ENCODE assay signal across 13 mouse cellular contexts in the genomic region with DNA sequence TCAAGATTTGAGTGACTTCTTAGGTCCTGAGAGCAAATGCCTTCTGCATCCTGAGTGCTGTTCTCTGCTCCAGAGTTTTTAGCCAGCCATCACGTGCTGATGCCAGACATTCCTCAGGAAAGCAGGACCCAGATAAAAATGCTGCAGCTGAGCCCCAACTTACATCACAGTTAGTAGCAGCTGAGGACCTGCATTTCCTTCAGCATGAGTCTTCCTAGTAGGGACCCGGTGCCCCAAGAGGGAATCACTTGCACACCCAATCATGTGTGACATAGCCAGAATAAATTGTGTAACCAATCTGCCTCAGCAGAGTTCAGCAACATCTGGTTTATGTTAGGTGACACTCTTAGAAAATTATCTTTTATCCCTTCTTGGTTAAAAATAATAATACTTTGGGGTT. TPM values are rescaled to one million over a fixed set of nuclear protein-coding genes. Genes with fewer than 3 reads are reported as not detected.
DNase-seq lines count a peak whose midpoint lies in the region; ATAC-seq and TF ChIP-seq lines count a peak whose summit lies in the region.
"Had no signal": no experiment of that assay in that cellular context is flagged by ENCODE, and none has a peak within 500 bp of the region (broad histone marks: within the 10 kb centered on the region; RNA-seq: fewer than 3 reads in every experiment).

No protein-coding gene starts in this region.

- no peaks in the 10 kb centered on the region for H3K4me1 ChIP-seq in embryonic facial prominence, embryonic 14.5 days (ENCODE audit: control insufficient read depth, insufficient read depth, low read length)
- no peaks in the 10 kb centered on the region for H3K4me1 ChIP-seq in kidney, embryonic 16.5 days (ENCODE audit: insufficient read depth, low read length)

- no peak overlapping the region for H3K9ac ChIP-seq in embryonic facial prominence, embryonic 14.5 days (ENCODE audit: low read depth, low read length)
- H3K9ac ChIP-seq in kidney, embryonic 16.5 days (replicated peaks; ENCODE audit: low read length) = no peak overlapping the region
- H3K9ac ChIP-seq: embryonic facial prominence, embryonic 13.5 days; hindbrain, embryonic 15.5 days had no signal

- H3K27ac ChIP-seq in gastrocnemius, adult 2 months = no peak overlapping the region
- no peak overlapping the region for H3K27ac ChIP-seq in embryonic facial prominence, embryonic 14.5 days (replicated peaks; ENCODE audit: low read depth, low read length)
- no peak overlapping the region for H3K27ac ChIP-seq in kidney, embryonic 16.5 days (ENCODE audit: low read length)
- H3K27ac ChIP-seq: embryonic facial prominence, embryonic 13.5 days had no signal

- H3K27me3 ChIP-seq in embryonic facial prominence, embryonic 14.5 days (replicated peaks; ENCODE audit: control insufficient read depth, insufficient read depth, low read length) = no peaks in the 10 kb centered on the region
- no peaks in the 10 kb centered on the region for H3K27me3 ChIP-seq in kidney, embryonic 16.5 days (ENCODE audit: insufficient read depth, low read length)
- H3K27me3 ChIP-seq: embryonic facial prominence, embryonic 13.5 days; hindbrain, embryonic 15.5 days had no signal

- no peaks in the 10 kb centered on the region for H3K36me3 ChIP-seq in embryonic facial prominence, embryonic 14.5 days (ENCODE audit: control insufficient read depth, insufficient read depth, low read length)
- no peaks in the 10 kb centered on the region for H3K36me3 ChIP-seq in kidney, embryonic 16.5 days (ENCODE audit: insufficient read depth, low read length)
- H3K36me3 ChIP-seq: embryonic facial prominence, embryonic 13.5 days; G1E; hindbrain, embryonic 15.5 days had no signal

- H3K9me3 ChIP-seq in embryonic facial prominence, embryonic 14.5 days (ENCODE audit: control insufficient read depth, low read length) = no peaks in the 10 kb centered on the region
- H3K9me3 ChIP-seq in kidney, embryonic 16.5 days (ENCODE audit: low read length) = no peaks in the 10 kb centered on the region
- H3K9me3 ChIP-seq: embryonic facial prominence, embryonic 13.5 days; G1E; hindbrain, embryonic 15.5 days had no signal

- DNase-seq in gastrocnemius, adult 2 months = peak; percentile 19
- DNase-seq in gastrocnemius, postnatal 10 days = no peak
- peak; percentile 49 for DNase-seq in embryonic facial prominence, embryonic 14.5 days (ENCODE audit: low spot score)
- DNase-seq in heart, postnatal 36 days = peak; percentile 14 to 25
- peak; percentile 7 to 60 for DNase-seq in lung, postnatal 4 days
- DNase-seq in cerebellum, postnatal 4 days (ENCODE audit: low spot score in 2 of 2) = no peak
- DNase-seq in right cerebral cortex, postnatal 4 days = no peak
- DNase-seq: left cerebral cortex, postnatal 4 days had no signal

- no peak overlapping the region for H3K4me3 ChIP-seq in gastrocnemius, adult 2 months
- H3K4me3 ChIP-seq in embryonic facial prominence, embryonic 14.5 days (ENCODE audit: low read depth, low read length) = no peak overlapping the region
- no peak overlapping the region for H3K4me3 ChIP-seq in kidney, embryonic 16.5 days (ENCODE audit: low read length)
- H3K4me3 ChIP-seq: embryonic facial prominence, embryonic 13.5 days; hindbrain, embryonic 15.5 days had no signal

- ATAC-seq in embryonic facial prominence, embryonic 14.5 days (ENCODE audit: low read depth) = no peak
- no peak for ATAC-seq in kidney, embryonic 16.5 days (ENCODE audit: low FRiP score, low TSS enrichment)

- H3K4me2 ChIP-seq in embryonic facial prominence, embryonic 14.5 days (ENCODE audit: low read depth, low read length) = no peak overlapping the region
- no peak overlapping the region for H3K4me2 ChIP-seq in kidney, embryonic 16.5 days (replicated peaks; ENCODE audit: low read depth, low read length)
- H3K4me2 ChIP-seq: embryonic facial prominence, embryonic 13.5 days; hindbrain, embryonic 15.5 days had no signal

- intact Hi-C loops in gastrocnemius, adult 2 months (cut with DNase I) = no loop called here
- intact Hi-C loops in heart, postnatal 36 days (cut with DNase I) = no loop called here

- TF ChIP-seq CTCF in gastrocnemius, adult 2 months (IDR thresholded peaks at IDR 0.05) = no peak

- WGBS in embryonic facial prominence, embryonic 14.5 days = 24% methylated on average over 2 of the region's 2 CpGs
- 18% methylated on average over 2 of the region's 2 CpGs for WGBS in kidney, embryonic 16.5 days

RNA-seq across cellular contexts. Expression of gene Bace2, which starts 34.7 kb away (rescaled TPM):
- 1 to 10 TPM; 1.1 to 2.9 TPM for total RNA-seq in gastrocnemius, adult 2 months (2021)
- 10 to 100 TPM; 10.5 to 16.2 TPM for total RNA-seq in gastrocnemius, postnatal 10 days (2021)
- polyA plus RNA-seq in embryonic facial prominence, embryonic 14.5 days (2014; fragmentation: Nextera tagmentation; extraction: Ambion mirVana) = 16.4 and 20.6 TPM in 2 replicates
- 10 to 100 TPM; 16.3 to 20.8 TPM for total RNA-seq in heart, postnatal 36 days (2021)
- polyA plus RNA-seq in kidney, embryonic 16.5 days (2015; fragmentation: Nextera tagmentation; extraction: Ambion mirVana) = 10.0 and 11.2 TPM in 2 replicates
- total RNA-seq: megakaryocyte progenitor cell, adult 5-6 weeks had no signal
- polyA plus RNA-seq: G1E had no signal

Comparison
In these comparisons a context has a peak if more than half of its experiments do, and no peak if none do; other contexts are left out.
1. DNase-seq: peak in gastrocnemius, adult 2 months (single experiment), embryonic facial prominence, embryonic 14.5 days (single experiment), heart, postnatal 36 days (2 of 2) and lung, postnatal 4 days (2 of 2); none in gastrocnemius, postnatal 10 days (single experiment), cerebellum, postnatal 4 days (0 of 2) and right cerebral cortex, postnatal 4 days (single experiment).